Mouse (Mus musculus): ENCODE measurements around the gene Msi2.
A peak's percentile ranks its signal among the peaks of the same experiment; 100 is the strongest.

Msi2 gene

GRCm38 (mm10) chr11:88676597-88676996 lies 41.7 kb downstream of the Msi2 start:
- DNase-seq (ENCODE audit: low read depth, low spot score), result no peak

- DNase-seq (ENCODE audit: low read depth, low spot score), result no peak
Measured at GRCm38 (mm10) chr11:88675526-88676353, 42.6 kb downstream of the Msi2 start.

GRCm38 (mm10) chr11:88674075-88674474 lies 44.2 kb downstream of the Msi2 start:
- no peak for DNase-seq (ENCODE audit: low read depth, low spot score)

GRCm38 (mm10) chr11:88670925-88671324 lies 47.4 kb downstream of the Msi2 start:
- no peak for DNase-seq (ENCODE audit: low read depth, low spot score)

- no peak for DNase-seq (ENCODE audit: low read depth, low spot score)
Measured at GRCm38 (mm10) chr11:88669106-88669505, 49.2 kb downstream of the Msi2 start.

- no peak for DNase-seq (ENCODE audit: low read depth, low spot score)
Measured at GRCm38 (mm10) chr11:88668345-88668744, 50.0 kb downstream of the Msi2 start.

- no peak for DNase-seq (ENCODE audit: low read depth, low spot score)
Measured at GRCm38 (mm10) chr11:88665799-88666198, 52.5 kb downstream of the Msi2 start.

- DNase-seq (ENCODE audit: low read depth, low spot score), result no peak
Measured at GRCm38 (mm10) chr11:88661444-88662180, 56.7 kb downstream of the Msi2 start.

GRCm38 (mm10) chr11:88660404-88660803 lies 57.9 kb downstream of the Msi2 start:
- DNase-seq (ENCODE audit: low read depth, low spot score), result no peak

GRCm38 (mm10) chr11:88658926-88659325 lies 59.4 kb downstream of the Msi2 start:
- DNase-seq (ENCODE audit: low read depth, low spot score), result no peak

GRCm38 (mm10) chr11:88655786-88656185 lies 62.5 kb downstream of the Msi2 start:
- no peak for DNase-seq (ENCODE audit: low read depth, low spot score)

- no peak for DNase-seq (ENCODE audit: low read depth, low spot score)
Measured at GRCm38 (mm10) chr11:88655214-88655566, 63.1 kb downstream of the Msi2 start.

- peak; percentile 9 for DNase-seq (ENCODE audit: low read depth, low spot score)
Measured at GRCm38 (mm10) chr11:88654391-88655213, 63.7 kb downstream of the Msi2 start.

GRCm38 (mm10) chr11:88650275-88650674 lies 68.0 kb downstream of the Msi2 start:
- DNase-seq (ENCODE audit: low read depth, low spot score), result no peak

GRCm38 (mm10) chr11:88649009-88649408 lies 69.3 kb downstream of the Msi2 start:
- no peak for DNase-seq (ENCODE audit: low read depth, low spot score)

- DNase-seq (ENCODE audit: low read depth, low spot score), result no peak
Measured at GRCm38 (mm10) chr11:88648407-88648806, 69.9 kb downstream of the Msi2 start.

- DNase-seq (ENCODE audit: low read depth, low spot score), result no peak
Measured at GRCm38 (mm10) chr11:88646493-88646892, 71.8 kb downstream of the Msi2 start.

- no peak for DNase-seq (ENCODE audit: low read depth, low spot score)
Measured at GRCm38 (mm10) chr11:88645821-88646220, 72.5 kb downstream of the Msi2 start.

- no peak for DNase-seq (ENCODE audit: low read depth, low spot score)
Measured at GRCm38 (mm10) chr11:88644719-88645118, 73.6 kb downstream of the Msi2 start.

- DNase-seq (ENCODE audit: low read depth, low spot score), result no peak
Measured at GRCm38 (mm10) chr11:88639862-88640261, 78.5 kb downstream of the Msi2 start.

- DNase-seq (ENCODE audit: low read depth, low spot score), result no peak
Measured at GRCm38 (mm10) chr11:88638936-88639542, 79.3 kb downstream of the Msi2 start.

GRCm38 (mm10) chr11:88638254-88638653 lies 80.1 kb downstream of the Msi2 start:
- DNase-seq (ENCODE audit: low read depth, low spot score), result no peak
